Mouse (Mus musculus) limb, embryonic 10.5 days (tissue): ENCODE measurements around the gene Mettl2. TPM values are rescaled to one million over a fixed set of nuclear protein-coding genes. Genes with fewer than 3 reads are reported as not detected.
A peak's percentile ranks its signal among the peaks of the same experiment; 100 is the strongest.

Experiments
- DNase-seq: peaks from one replicate; pipeline ENCODE4 v3.0.0-alpha.2; 2017; ENCODE audit warnings: low spot score
- H3K27ac ChIP-seq: fragments of 300-500 bp; sonication (generic); 2 replicates; pipeline ENCODE4 v1.5.1; 2016; ENCODE audit warnings: mild to moderate bottlenecking
- H3K27me3 ChIP-seq: fragments of 300-500 bp; sonication (generic); 2 replicates; pipeline ENCODE4 v1.6.1; 2016; ENCODE audit warnings: low read depth, mild to moderate bottlenecking; ENCODE audit not compliant: poor library complexity, severe bottlenecking
- H3K36me3 ChIP-seq: fragments of 300-500 bp; sonication (generic); 2 replicates; pipeline ENCODE4 v1.6.1; 2016; ENCODE audit warnings: mild to moderate bottlenecking, moderate library complexity
- H3K4me1 ChIP-seq: fragments of 300-500 bp; sonication (generic); 2 replicates; pipeline ENCODE4 v1.6.1; 2016
- H3K4me3 ChIP-seq: fragments of 300-500 bp; sonication (generic); 2 replicates; pipeline ENCODE4 v1.5.1; 2016; ENCODE audit warnings: mild to moderate bottlenecking, moderate library complexity
- H3K9me3 ChIP-seq: fragments of 300-500 bp; sonication (generic); replicated peaks from 2 replicates; pipeline ENCODE4 v1.6.1; 2016; ENCODE audit warnings: mild to moderate bottlenecking
- WGBS: fragments of 180-500 bp; shearing (Covaris S2); methylation state at CpG from one replicate; pipeline ENCODE4 v1.1.7; 2016; 5-methylcytosine and 5-hydroxymethylcytosine counted together
- polyA plus RNA-seq: library from polyadenylated mRNA; unstranded; fragments of >200 nt; fragmentation: Nextera tagmentation; extraction: Ambion mirVana; gene quantifications from 2 replicates; pipeline ENCODE4 v1.2.1, GENCODE M21; 2016

The Mettl2 gene
- polyA plus RNA-seq, 1 experiment from 2014 or later: 59.2 TPM

- Histone ChIP-seq H3K4me1 (peaks cover 36% of the 10 kb centered on the region), H3K36me3 (no peaks in the 10 kb centered on the region), H3K9me3 (no peaks in the 10 kb centered on the region), H3K27me3 (peaks cover 38% of the 10 kb centered on the region), H3K27ac (no peak overlapping the region), H3K4me3 (no peak overlapping the region)
- no peak for DNase-seq
Observed at GRCm38 (mm10) chr11:105158047-105158446, 31.8 kb downstream of the Mettl2 start.

DNA sequence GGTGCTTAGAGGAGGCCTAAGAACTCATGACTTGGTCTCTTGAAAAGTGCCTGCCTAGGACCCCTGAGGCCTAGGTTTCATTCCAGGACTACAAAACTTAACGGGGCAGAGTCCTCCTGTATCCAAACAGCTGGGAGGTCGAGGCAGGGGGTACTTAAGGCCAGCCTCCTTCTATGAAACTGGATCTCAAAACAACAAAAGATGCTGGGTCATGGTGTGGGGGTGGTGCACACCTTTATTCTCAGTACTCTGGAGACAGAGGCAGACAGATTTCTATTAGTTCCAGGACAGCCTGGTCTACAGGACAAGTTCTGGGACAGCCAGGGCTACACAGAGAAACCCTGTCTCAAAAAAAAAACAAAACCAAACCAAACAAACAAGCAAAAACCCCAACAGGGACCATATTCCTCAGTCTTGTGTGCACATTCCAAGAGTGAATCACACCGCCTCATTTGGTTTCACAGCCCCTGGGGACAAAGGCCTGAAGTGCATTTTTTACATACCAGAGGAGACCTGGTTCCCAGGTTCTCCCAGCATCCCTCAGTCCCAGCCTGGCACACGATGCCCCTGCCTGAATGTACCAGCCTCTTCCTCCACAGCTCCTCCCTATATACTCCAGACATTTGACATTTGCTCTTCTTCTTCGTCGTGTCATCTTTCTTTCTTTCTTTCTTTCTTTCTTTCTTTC, 33.6 kb downstream of the Mettl2 start:
- no peak for DNase-seq
- no peak overlapping the region for H3K4me3 ChIP-seq
- H3K9me3 ChIP-seq: peaks cover 4% of the 10 kb centered on the region; the same call in 1 of the 2 replicates
- peaks cover 41% of the 10 kb centered on the region for H3K27me3 ChIP-seq
- 0 out of 2 replicates have a peak, but pooled peaks cover 3% of the 10 kb centered on the region for H3K36me3 ChIP-seq
- WGBS: 65% methylated on average over 6 of the region's 6 CpGs
- H3K4me1 ChIP-seq: peaks cover 19% of the 10 kb centered on the region
- H3K27ac ChIP-seq: no peak overlapping the region

DNA sequence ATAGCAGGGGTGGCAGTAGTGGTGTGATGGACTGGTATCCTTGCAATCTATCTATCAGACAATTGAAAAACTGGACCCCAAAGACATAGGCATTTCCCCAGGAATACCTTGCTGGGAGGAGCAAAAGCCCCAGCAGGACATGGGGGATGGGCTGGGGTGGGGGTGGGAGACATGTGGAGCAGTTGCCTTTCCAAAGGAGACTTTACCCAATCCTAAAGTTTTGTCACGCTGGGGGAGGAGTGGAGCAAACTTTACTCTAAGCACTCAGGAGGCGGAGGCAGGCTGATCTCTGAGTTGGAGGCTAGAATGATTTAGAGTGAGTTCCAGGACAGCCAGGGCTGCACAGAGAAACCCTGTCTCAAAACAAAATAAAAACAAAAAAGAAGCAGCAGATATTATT, 35.2 kb downstream of the Mettl2 start:
- WGBS: 89% methylated on average over 2 of the region's 2 CpGs

DNA sequence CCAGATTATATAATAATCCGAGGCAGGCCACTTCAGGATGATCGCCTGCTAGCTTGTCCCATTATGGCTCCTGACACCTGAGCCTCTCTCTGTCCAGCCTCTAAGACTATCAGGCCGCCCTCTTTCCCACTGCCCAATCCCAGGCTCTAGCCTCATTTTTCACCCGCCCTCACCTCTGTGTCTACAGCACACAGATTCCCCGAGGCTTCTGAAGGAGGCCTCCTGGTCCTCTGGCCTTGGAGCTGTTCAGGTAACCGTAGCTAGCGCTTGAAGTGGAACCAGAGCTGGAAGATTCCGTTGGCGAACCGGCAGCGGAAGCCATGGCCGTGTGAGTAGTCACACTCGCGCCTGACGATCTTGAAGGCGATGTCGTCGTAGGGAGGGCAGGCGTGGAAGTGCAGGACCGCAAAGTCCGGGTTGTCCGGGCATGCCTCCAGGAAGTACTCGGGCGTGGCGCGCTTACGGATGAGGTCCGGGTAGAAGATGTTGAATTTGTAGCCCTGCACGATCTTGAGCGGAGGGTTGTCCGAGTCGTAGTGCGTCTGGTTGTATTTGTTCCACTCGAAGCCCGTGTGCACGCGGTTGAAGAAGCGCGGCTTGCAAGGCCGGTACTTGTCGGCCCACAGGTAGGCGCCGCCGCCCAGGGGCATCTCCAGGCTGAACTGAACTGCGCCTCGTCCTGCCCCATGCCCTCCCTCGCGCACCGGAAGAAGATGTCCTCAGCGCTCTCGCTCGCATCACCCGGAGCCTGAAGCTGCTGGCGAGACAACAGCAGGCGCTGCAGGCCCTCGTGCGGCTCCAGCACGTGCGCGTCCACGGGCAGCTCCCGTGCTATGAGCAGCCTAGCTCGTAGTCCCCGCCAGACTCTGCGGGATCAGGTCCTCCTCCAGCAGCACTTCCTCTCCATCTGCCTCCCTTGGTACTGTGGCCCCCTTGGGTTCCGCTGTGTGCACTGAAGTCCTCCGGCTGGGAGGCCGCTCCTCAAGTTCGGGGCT, 38.6 kb downstream of the Mettl2 start:
- Histone ChIP-seq H3K36me3 (0 out of 2 replicates have a peak, but pooled peaks cover 7% of the 10 kb centered on the region), H3K4me3 (0 out of 2 replicates have a peak overlapping the region, but pooled peaks have one; percentile 4), H3K4me1 (no peaks in the 10 kb centered on the region), H3K9me3 (peaks cover 12% of the 10 kb centered on the region), H3K27ac (no peak overlapping the region; the same call in 1 of the 2 replicates), H3K27me3 (peaks cover 26% of the 10 kb centered on the region)
- no peak for DNase-seq
- 79% methylated on average over 69 of the region's 69 CpGs for WGBS

More for the DNA sequence above, 35.2 kb downstream of the Mettl2 start:
- Histone ChIP-seq H3K27me3 (peaks cover 45% of the 10 kb centered on the region), H3K4me3 (no peak overlapping the region), H3K27ac (no peak overlapping the region), H3K4me1 (peaks cover 3% of the 10 kb centered on the region), H3K9me3 (peaks cover 12% of the 10 kb centered on the region), H3K36me3 (0 out of 2 replicates have a peak, but pooled peaks cover 7% of the 10 kb centered on the region)
- no peak for DNase-seq

- WGBS: 89% methylated on average over 10 of the region's 10 CpGs
- no peak for DNase-seq
- no peak overlapping the region for H3K27ac ChIP-seq
- H3K4me1 ChIP-seq: no peaks in the 10 kb centered on the region
- peaks cover 12% of the 10 kb centered on the region for H3K9me3 ChIP-seq
- H3K27me3 ChIP-seq: peaks cover 26% of the 10 kb centered on the region
- 0 out of 2 replicates have a peak, but pooled peaks cover 7% of the 10 kb centered on the region for H3K36me3 ChIP-seq
- H3K4me3 ChIP-seq: no peak overlapping the region
Observed at GRCm38 (mm10) chr11:105166780-105167179, 40.6 kb downstream of the Mettl2 start.

GRCm38 (mm10) chr11:105178516-105178915, 52.3 kb downstream of the Mettl2 start, which contains the start of gene Tlk2:
Gene Tlk2 (plus strand): TSS chr11:105178807.
- Histone ChIP-seq H3K27ac (no peak within 1 kb of the TSS), H3K4me1 (peaks cover 24% of the 10 kb centered on the region), H3K9me3 (no peaks in the 10 kb centered on the region; the same call in 1 of the 2 replicates), H3K27me3 (no peaks in the 10 kb centered on the region), H3K4me3 (peak within 1 kb of the TSS; percentile 96; the same call in 1 of the 2 replicates), H3K36me3 (peaks cover 20% of the 10 kb centered on the region)
- DNase-seq: no peak
- 38% methylated on average over 2 of the region's 2 CpGs for WGBS

GRCm38 (mm10) chr11:105179523-105179922, 53.3 kb downstream of the Mettl2 start:
- Histone ChIP-seq H3K27ac (no peak overlapping the region), H3K9me3 (no peaks in the 10 kb centered on the region; the same call in 1 of the 2 replicates), H3K27me3 (no peaks in the 10 kb centered on the region), H3K4me1 (peaks cover 24% of the 10 kb centered on the region), H3K36me3 (peaks cover 28% of the 10 kb centered on the region), H3K4me3 (peak overlapping the region; percentile 96)
- DNase-seq: no peak
- 91% methylated on average over 4 of the region's 4 CpGs for WGBS

DNA sequence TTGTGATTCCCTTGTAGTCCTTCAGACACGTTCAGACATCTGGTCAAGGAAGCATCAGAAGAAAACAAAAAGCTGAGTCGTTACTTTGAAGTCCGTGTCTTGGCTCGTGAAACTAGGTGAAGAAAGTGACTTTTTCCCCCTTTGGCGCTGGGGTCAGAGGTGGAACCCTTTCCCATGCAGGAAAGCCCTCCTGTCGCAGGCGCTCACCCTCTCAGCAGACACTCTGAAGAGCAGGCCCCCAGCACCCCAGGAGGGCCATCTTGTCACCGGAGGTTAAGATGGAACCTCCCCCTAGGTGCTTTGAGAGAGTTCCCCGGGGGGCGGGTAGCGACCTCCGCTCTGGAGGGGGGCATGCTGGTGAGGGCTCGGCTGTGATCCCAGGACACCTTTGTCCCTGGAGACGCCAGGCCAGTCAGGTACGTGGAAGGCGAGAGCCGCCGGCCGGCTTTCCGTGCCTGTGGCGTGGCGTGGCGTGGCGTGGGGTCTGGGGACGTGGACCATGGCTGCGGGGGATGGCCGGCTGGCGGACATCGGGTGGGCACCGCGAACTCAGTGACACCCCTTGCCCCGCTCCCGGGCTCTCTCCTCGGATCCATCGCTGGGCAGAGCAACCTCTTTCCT, 54.4 kb downstream of the Mettl2 start:
- peak overlapping the region; percentile 99 for H3K27ac ChIP-seq
- H3K27me3 ChIP-seq: no peaks in the 10 kb centered on the region
- WGBS: 1% methylated on average over 35 of the region's 35 CpGs
- no peak for DNase-seq
- peaks cover 24% of the 10 kb centered on the region for H3K4me1 ChIP-seq
- H3K36me3 ChIP-seq: peaks cover 38% of the 10 kb centered on the region
- no peaks in the 10 kb centered on the region; the same call in 1 of the 2 replicates for H3K9me3 ChIP-seq
- H3K4me3 ChIP-seq: peak overlapping the region; percentile 96

DNA sequence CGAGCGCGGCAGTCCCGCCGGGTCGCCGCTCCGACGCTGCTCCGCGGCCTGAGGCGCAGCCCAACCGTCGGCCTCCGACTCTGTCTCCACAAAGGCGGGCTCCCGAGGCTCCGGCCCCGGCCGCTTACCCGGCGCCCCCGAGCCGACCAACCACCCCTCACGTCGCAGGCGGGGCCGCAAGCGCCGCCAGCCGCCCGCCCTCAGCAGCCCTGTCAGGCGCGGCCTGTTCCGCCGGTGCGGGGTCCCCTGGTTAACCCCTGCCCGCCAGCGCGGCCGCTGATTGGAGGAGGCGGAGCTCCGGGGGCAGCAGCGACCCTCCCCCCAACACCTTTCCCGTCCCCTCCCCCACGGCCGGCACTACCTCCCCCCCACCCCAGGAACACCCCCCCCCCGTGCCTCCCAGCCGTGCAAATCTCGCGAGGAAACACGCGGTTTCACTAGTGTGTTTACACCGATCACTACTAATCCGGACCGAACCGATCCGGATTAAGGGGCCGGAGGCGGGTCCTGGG, 55.0 kb downstream of the Mettl2 start:
- peak overlapping the region; percentile 99 for H3K27ac ChIP-seq
- H3K4me3 ChIP-seq: peak overlapping the region; percentile 96
- H3K9me3 ChIP-seq: no peaks in the 10 kb centered on the region; the same call in 1 of the 2 replicates
- under 1% methylated on average over 60 of the region's 60 CpGs for WGBS
- peaks cover 24% of the 10 kb centered on the region for H3K4me1 ChIP-seq
- H3K36me3 ChIP-seq: peaks cover 45% of the 10 kb centered on the region
- DNase-seq: peak; percentile 96
- H3K27me3 ChIP-seq: no peaks in the 10 kb centered on the region

DNA sequence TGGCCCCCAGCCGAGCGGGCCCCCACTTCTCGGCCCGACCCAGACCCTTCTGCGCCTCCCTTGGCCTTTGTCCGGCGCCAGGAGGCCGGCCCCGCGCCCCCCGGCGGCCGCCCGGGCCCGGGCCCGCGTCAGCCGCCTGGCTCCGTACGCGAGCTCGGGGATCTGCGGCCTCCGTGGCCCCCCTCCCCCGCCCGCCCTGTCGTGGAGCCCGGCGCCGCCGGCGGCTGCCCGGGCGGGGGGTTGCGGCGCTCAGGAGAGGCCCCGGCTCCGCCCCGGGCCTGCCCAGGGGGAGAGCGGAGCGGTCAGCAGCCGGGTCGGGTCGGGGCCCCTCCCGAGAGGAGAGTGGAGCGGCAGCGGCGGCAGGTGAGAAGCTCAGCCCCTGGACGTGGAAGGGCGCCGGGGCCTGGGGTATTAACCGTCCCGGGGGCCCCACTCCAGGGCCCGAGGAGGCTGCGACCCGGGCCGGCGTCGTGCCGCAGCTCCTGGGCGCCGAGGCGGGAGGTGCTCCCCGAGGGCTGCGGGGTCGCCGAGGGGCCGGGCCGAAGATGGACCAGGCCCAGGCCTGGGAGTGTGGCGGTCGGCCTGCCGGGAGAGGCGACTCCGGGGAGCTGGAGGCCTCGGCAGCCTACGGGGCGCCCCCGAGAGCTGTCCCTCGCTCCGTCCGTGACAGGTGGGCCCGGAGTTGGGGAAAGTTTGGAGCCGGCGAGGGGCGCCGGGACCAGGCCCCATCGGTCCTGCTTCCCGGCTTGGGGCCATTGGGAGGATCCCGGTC, 55.6 kb downstream of the Mettl2 start:
- Histone ChIP-seq H3K9me3 (no peaks in the 10 kb centered on the region; the same call in 1 of the 2 replicates), H3K4me1 (peaks cover 24% of the 10 kb centered on the region), H3K36me3 (peaks cover 51% of the 10 kb centered on the region), H3K27me3 (no peaks in the 10 kb centered on the region), H3K27ac (peak overlapping the region; percentile 99), H3K4me3 (peak overlapping the region; percentile 96)
- whole genome bisulfite sequencing: under 1% methylated on average over 89 of the region's 89 CpGs
- DNase-seq: peak; percentile 76

GRCm38 (mm10) chr11:105182461-105182855, 56.2 kb downstream of the Mettl2 start:
- H3K36me3 ChIP-seq: peaks cover 52% of the 10 kb centered on the region
- no peaks in the 10 kb centered on the region; the same call in 1 of the 2 replicates for H3K9me3 ChIP-seq

More at GRCm38 (mm10) chr11:105182461-105182855, 56.2 kb downstream of the Mettl2 start:
- Histone ChIP-seq H3K27me3 (no peaks in the 10 kb centered on the region), H3K4me1 (peaks cover 24% of the 10 kb centered on the region), H3K27ac (peak overlapping the region; percentile 99), H3K4me3 (peak overlapping the region; percentile 96)
- no peak for DNase-seq
- WGBS: 8% methylated on average over 4 of the region's 4 CpGs
